Mouse (Mus musculus): ENCODE results near the gene Gm49388. TPM values are rescaled to one million over a fixed set of nuclear protein-coding genes. Genes with fewer than 3 reads are reported as not detected.

The Gm49388 gene
- polyA plus RNA-seq, 1 experiment from 2014 or later, result not detected

DNA sequence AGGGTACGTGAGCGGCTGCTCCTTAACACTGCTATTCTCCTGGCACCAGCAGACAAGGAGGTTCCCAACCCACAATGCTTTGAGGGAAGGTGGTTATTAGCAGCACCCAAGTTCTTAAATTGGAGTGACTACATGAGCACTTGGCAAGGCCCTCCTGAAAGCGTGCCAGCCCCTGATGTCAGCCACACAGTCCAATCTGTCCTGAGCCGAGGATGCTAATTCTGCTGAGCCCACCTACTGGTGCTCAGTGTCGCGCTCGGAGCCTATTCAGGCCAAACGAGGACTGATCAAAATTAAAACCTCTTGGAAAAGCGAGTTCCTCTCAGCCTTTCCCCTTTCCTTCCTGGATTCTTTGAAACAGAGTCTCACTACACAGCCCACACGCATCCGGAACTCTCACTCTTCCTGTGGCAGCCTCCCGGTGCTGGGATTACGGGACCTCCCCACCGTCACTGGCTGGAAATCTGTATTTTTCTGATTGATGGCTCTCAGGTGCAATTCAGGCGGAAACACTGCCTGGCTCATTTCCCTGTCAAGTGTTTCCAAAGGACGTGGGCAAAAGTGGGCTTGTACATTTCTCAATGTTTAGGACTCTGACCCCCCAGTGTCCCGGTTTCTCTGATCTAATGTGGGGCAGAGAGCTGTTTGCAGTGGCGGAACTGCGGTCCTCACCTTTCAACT is 29.0 kb downstream of the Gm49388 start:
- no peak for ATAC-seq (ENCODE audit: low FRiP score)
- Histone ChIP-seq H3K9me3 (replicated peaks) (no peaks in the 10 kb centered on the region), H3K4me1 (peaks cover 10% of the 10 kb centered on the region), H3K4me2 (replicated peaks) (no peak overlapping the region), H3K27ac (no peak overlapping the region), H3K36me3 (peaks cover 46% of the 10 kb centered on the region), H3K4me3 (no peak overlapping the region), H3K9ac (no peak overlapping the region), H3K27me3 (no peaks in the 10 kb centered on the region)
- 89% methylated on average over 19 of the region's 19 CpGs for whole genome bisulfite sequencing

DNA sequence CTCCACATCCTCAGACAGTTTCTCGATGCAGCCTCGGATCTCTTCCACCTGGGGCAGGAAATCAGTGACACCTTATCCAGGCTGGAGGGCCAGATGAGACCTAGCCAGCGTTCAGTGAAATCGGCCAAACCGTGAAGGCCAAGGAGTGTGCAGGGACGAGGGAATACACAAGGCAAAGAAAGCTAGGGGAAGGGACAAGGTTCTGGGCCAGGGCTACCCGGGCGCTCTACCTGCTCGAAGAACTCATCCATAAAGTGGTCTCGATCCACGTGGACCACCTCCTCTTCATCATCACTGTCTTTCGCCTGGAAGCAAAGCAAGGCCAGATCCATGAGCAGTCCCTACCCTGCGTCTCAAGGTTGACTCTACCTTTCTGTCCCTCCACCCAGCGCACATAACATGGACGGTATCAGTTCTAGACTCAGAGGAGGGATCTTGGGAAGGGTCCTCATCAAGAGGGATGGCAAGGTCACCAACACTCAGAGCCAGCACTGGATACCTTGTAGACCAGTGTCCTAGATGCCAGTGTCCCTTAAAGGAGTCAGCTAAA is 29.8 kb downstream of the Gm49388 start:
- WGBS, result 94% methylated on average over 15 of the region's 15 CpGs
- Histone ChIP-seq H3K4me2 (replicated peaks) (no peak overlapping the region), H3K27me3 (no peaks in the 10 kb centered on the region), H3K27ac (no peak overlapping the region), H3K9me3 (replicated peaks) (no peaks in the 10 kb centered on the region), H3K9ac (no peak overlapping the region), H3K36me3 (peaks cover 46% of the 10 kb centered on the region), H3K4me1 (peaks cover 10% of the 10 kb centered on the region), H3K4me3 (no peak overlapping the region)
- no peak for ATAC-seq (ENCODE audit: low FRiP score)

DNA sequence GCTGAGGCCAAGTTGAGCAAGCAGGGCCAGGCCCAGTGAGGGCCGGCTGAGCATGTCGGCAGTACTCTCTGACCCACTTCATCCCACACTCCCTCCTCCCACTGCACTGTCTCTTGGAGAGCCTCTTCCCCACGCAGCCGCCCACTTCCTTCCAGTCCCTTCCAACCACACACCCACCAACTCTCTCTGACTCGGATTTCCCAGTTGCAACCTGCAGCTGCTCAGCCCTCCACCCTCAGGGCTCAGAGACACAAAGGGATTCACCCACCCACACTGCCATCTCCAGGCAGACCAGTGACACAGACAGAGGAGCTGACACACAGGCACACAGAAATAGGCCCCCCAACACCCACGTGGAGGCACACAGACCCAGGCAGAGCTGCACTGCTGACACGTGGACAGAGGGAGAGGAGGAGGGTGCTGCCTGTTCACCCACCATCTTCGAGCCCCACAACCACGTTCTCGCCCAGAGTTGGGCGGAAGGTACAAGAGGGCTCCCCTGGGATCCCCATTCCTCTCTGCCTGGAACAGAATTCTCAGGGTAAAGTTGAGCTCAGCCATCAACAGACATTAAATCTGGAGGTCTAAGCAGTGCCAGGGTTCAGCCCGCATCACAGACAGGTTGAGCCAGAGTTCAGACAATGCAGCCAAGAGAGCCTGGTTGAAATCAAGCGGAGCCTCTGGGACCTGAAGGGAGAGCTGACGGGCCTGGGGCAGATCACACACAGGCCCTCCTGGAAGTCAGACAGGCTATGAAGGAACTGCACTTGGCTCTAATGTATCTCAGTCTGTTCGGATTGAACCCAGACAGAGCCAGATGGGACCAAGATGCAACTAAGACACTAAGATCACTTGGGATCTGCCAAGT is 30.8 kb downstream of the Gm49388 start:
- WGBS, result 70% methylated on average over 15 of the region's 15 CpGs
- Histone ChIP-seq H3K9ac (peak overlapping the region; percentile 32), H3K27me3 (no peaks in the 10 kb centered on the region), H3K36me3 (peaks cover 37% of the 10 kb centered on the region), H3K27ac (no peak overlapping the region), H3K4me1 (peaks cover 10% of the 10 kb centered on the region), H3K9me3 (replicated peaks) (no peaks in the 10 kb centered on the region), H3K4me3 (no peak overlapping the region), H3K4me2 (replicated peaks) (no peak overlapping the region)
- ATAC-seq (ENCODE audit: low FRiP score), result no peak

DNA sequence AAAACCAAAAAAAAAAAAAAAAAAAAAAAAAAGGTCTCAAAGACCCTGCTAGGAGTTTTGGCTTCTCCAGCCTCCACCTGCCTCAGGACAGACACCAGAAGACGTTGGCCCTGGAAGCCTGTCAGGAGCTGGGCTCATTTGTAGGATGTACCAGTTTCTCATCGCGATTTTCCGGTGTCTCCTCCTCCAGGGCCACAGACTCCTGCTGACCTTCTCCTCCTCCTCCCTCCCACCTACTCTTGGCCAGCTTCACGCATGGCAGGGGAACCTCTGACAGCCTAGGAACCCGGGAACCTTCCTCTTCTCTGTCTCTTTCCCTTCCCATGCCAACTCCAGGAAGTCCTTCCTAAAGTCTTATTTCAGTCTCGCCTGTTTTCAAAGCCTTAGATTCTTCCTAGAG is 31.6 kb downstream of the Gm49388 start:
- WGBS, result 83% methylated on average over 7 of the region's 7 CpGs
- no peak overlapping the region for H3K9ac ChIP-seq

DNA sequence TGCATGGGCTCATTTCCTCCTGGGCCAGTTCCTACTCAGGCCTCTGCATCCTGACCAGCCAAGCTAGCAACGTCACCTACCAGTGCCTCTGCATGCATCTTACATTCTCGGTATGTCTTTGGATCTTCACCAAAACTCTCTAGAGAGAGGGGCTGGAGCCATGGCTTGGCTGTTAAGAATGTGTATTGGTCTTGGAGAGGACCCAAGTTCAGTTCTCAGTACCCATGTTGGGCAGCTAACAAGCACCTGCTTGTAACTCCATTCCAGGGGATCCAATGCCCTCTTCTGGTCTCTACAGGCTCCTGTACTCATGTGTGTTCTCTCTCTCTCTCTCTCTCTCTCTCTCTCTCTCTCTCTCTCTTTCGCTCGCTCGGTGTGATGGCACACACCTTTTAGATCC is 32.4 kb downstream of the Gm49388 start:
- H3K9ac ChIP-seq, result no peak overlapping the region
- no peak overlapping the region for H3K4me3 ChIP-seq
- H3K4me2 ChIP-seq (replicated peaks), result no peak overlapping the region
- H3K4me1 ChIP-seq, result peaks cover 19% of the 10 kb centered on the region
- 94% methylated on average over 5 of the region's 5 CpGs for WGBS
- H3K36me3 ChIP-seq, result peaks cover 23% of the 10 kb centered on the region
- no peaks in the 10 kb centered on the region for H3K27me3 ChIP-seq
- ATAC-seq (ENCODE audit: low FRiP score), result no peak
- no peak overlapping the region for H3K27ac ChIP-seq
- no peaks in the 10 kb centered on the region for H3K9me3 ChIP-seq (replicated peaks)

More for the DNA sequence above, 31.6 kb downstream of the Gm49388 start:
- Histone ChIP-seq H3K27ac (no peak overlapping the region), H3K27me3 (no peaks in the 10 kb centered on the region), H3K4me1 (peaks cover 13% of the 10 kb centered on the region), H3K4me3 (no peak overlapping the region), H3K9me3 (replicated peaks) (no peaks in the 10 kb centered on the region), H3K4me2 (replicated peaks) (no peak overlapping the region), H3K36me3 (peaks cover 30% of the 10 kb centered on the region)
- ATAC-seq (ENCODE audit: low FRiP score), result no peak

DNA sequence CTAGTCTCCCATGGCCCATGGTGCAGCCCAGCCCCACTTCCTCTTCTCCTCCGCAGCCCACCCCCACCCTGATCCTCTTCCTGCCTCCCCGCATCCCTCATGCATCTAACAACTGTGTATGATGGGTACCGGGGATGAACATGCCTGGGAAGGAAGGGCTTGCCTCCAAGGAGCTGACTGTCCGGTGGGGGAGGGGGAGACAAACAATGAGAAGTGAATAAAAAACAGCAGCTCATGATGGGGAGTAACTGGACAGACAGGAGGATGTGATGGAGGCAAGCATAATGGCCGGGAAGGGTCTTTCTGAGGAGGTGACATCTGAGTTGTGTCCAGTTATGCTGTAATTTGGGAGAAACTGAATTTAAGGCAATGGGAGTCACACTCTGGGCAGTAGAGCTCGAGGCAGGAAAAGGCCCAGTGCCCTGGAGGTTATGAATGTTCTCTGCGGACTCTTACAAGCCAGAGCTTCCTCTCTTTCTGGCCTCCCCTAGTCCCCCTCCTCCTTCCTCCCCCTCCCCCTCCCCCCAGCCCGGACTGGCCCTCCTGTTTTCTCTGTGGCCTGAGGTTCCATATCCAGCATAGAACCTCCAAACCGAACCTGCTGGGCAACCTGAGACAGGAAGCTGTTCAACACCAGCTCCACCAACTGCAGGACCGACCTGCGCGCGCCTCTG is 35.6 kb downstream of the Gm49388 start:
- no peak overlapping the region for H3K27ac ChIP-seq
- ATAC-seq (ENCODE audit: low FRiP score), result no peak
- H3K4me2 ChIP-seq (replicated peaks), result no peak overlapping the region
- WGBS, result 68% methylated on average over 13 of the region's 13 CpGs
- H3K4me1 ChIP-seq, result peaks cover 33% of the 10 kb centered on the region
- H3K4me3 ChIP-seq, result no peak overlapping the region
- H3K9ac ChIP-seq, result no peak overlapping the region
- no peaks in the 10 kb centered on the region for H3K9me3 ChIP-seq (replicated peaks)
- no peaks in the 10 kb centered on the region for H3K27me3 ChIP-seq
- H3K36me3 ChIP-seq, result 0 out of 2 replicates have a peak, but pooled peaks cover 6% of the 10 kb centered on the region

DNA sequence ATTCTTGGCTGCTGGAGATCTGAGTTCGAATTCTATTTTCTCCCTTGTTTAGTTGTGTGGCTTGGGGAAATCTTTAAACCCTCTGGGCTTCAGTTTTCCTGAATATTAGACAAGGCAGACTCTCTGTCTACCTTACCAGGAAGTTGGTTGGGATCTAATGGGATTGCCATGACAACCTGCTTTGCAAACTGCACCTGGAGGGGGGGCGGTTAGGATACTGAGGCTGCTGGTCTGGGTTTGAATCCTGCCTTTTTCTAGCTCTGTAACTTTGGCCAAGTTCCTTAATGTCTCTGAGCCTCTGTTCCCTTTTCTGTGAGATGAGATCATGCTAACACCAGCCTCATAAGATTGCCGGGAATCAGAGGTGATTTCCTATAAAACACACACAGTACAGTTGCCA is 37.1 kb downstream of the Gm49388 start:
- Histone ChIP-seq H3K27ac (no peak overlapping the region), H3K4me2 (replicated peaks) (no peak overlapping the region), H3K9me3 (replicated peaks) (no peaks in the 10 kb centered on the region), H3K4me3 (no peak overlapping the region), H3K4me1 (peaks cover 27% of the 10 kb centered on the region), H3K27me3 (no peaks in the 10 kb centered on the region), H3K9ac (no peak overlapping the region), H3K36me3 (0 out of 2 replicates have a peak, but pooled peaks cover 6% of the 10 kb centered on the region)
- no peak for ATAC-seq (ENCODE audit: low FRiP score)
- 92% methylated on average over 3 of the region's 3 CpGs for WGBS

DNA sequence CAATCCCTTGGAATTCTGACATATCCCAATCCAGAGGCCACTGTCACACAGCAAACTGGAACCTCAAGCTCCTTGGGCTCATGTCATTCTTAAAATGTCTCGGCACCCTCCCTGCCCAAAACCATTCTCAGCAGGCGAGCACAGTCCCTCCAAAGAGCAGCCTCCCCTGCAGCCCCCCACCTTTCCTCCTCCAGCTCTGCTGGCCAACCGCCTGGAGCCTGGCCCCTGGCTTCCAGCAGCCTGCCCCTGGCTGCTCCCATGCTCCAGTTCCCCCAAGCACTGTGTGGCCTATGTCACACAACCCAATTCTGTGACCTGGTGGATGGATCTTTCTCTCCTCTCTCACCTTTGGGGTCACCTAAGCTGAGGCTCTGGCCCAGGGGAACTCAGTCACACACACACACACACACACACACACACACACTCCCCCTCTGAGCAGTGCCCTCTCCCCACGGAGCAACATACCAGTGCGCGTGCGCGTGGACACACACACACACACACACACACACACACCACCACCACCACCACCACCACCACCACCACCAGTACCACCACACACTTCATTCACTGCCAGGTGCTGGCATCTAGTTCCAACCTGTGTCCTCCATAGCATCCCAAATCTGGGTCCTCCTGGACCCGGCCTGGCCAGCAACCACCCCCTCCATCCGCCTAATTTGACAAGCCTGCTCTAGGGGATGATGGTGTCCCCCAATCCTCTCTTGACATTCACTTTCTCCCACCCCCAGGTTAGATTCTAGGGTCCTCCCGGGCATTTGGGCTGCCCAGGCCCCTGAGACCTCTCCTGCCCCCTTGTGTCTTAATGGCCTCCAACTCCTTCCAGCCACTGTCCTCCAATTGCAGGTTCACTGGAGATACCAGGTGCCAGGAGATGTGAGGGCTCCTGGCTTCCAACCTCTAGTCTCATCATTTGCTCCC is 38.1 kb downstream of the Gm49388 start:
- Histone ChIP-seq H3K27me3 (no peaks in the 10 kb centered on the region), H3K27ac (peak overlapping the region; percentile 85; the same call in 1 of the 2 replicates), H3K36me3 (0 out of 2 replicates have a peak, but pooled peaks cover 3% of the 10 kb centered on the region), H3K4me3 (peak overlapping the region; percentile 64), H3K4me2 (replicated peaks) (peak overlapping the region; percentile 54), H3K4me1 (peaks cover 27% of the 10 kb centered on the region), H3K9ac (peak overlapping the region; percentile 83), H3K9me3 (replicated peaks) (no peaks in the 10 kb centered on the region)
- WGBS, result 60% methylated on average over 11 of the region's 11 CpGs
- ATAC-seq (ENCODE audit: low FRiP score), result peak; percentile 32

DNA sequence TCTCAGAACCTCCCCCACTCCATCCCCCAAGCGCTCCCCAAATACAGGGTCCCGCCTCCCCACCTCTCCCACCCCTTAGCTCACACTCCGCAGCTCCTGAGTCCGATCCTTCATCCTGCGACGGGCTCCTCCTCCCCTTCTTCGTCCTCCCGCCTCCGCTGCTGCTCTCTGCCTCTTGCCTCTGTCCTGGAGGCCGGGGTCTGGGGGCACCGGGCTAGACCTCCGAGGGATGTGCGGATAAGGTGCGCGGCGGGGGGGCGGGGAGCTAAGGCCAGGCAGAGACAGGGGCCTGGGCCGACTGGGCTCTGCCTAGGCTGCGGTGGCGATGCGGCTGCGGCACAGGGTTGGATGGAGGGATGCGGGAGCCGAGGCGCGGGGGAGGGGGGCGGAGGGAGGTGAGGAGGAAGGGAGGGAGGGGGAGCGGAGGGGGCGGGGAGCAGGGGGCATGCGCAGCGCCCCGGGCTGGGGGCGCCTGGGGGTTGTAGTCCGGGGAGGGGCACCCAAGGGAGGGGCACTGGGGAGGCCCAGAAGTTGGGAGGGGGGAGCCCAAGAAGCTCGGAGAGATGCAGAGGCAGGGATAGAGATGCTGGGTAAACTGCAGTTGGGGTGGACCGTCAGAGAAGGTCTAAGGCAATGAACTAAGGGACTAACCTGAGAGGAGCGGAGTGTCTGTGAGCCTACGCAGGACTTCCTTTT is 38.9 kb downstream of the Gm49388 start, which contains the start of the genes Stx4a and Stx1b:
TSS of gene Stx4a (plus strand) at position 119 of the 696 bp plus-strand sequence.
TSS of gene Stx1b (minus strand) at position 374 of the 696 bp plus-strand sequence.
- Histone ChIP-seq H3K36me3 (no peaks in the 10 kb centered on the region), H3K4me2 (replicated peaks) (peak within 1 kb of the TSS; percentile 54), H3K27me3 (no peaks in the 10 kb centered on the region), H3K9me3 (replicated peaks) (no peaks in the 10 kb centered on the region), H3K9ac (peak within 1 kb of the TSS; percentile 83), H3K4me1 (peaks cover 27% of the 10 kb centered on the region), H3K4me3 (peak within 1 kb of the TSS; percentile 64), H3K27ac (peak within 1 kb of the TSS; percentile 85)
- 4% methylated on average over 32 of the region's 38 CpGs for WGBS
- ATAC-seq (ENCODE audit: low FRiP score), result peak; percentile 91

DNA sequence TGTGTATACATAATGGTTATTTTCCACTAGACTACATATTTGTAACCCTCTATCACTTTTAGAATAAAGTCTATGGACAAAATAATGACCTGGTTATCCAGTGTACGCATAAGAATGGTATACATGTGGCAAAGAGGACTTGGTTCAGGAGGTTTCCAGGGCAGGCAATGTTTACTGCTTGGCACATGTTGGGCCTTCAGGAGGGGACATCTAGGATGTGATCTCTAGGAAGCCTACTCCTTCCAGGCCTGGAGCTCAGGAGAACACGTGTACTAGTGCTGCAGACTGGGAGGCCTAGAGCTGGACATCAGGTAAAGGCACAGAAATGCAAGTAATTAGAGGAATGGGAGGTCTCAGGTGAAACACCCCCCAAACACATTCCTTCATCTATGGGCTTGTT is 50.1 kb downstream of the Gm49388 start:
- Histone ChIP-seq H3K4me3 (no peak overlapping the region), H3K36me3 (no peaks in the 10 kb centered on the region), H3K9ac (no peak overlapping the region), H3K27ac (no peak overlapping the region), H3K27me3 (no peaks in the 10 kb centered on the region; the same call in 1 of the 2 replicates), H3K4me1 (no peaks in the 10 kb centered on the region), H3K4me2 (replicated peaks) (no peak overlapping the region), H3K9me3 (replicated peaks) (no peaks in the 10 kb centered on the region)
- ATAC-seq (ENCODE audit: low FRiP score), result no peak
- 83% methylated on average over 2 of the region's 2 CpGs for WGBS

DNA sequence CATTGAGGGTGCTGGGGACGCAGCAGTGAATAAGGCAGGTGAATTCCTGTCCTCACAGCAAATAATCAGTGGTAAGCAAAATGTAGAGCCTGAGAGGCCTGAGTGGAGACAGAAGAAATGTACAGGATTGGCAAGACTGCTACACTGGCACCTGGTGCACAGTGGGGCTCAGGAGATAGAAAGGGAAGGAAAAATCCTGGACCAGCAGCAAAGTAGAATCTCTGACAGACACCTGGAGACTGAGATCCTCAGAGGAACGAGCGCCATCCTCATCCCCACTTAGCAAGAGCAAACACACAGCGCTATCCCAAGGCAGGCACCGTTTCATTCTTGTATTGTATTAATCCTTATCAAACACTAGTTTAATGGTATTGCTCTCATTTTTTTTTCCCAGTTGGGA is 52.1 kb downstream of the Gm49388 start:
- ATAC-seq (ENCODE audit: low FRiP score), result no peak
- Histone ChIP-seq H3K4me3 (no peak overlapping the region), H3K36me3 (no peaks in the 10 kb centered on the region)

More for the DNA sequence above, 52.1 kb downstream of the Gm49388 start:
- H3K4me1 ChIP-seq, result peaks cover 5% of the 10 kb centered on the region
- H3K27me3 ChIP-seq, result no peaks in the 10 kb centered on the region; the same call in 1 of the 2 replicates
- no peak overlapping the region for H3K9ac ChIP-seq
- no peak overlapping the region for H3K4me2 ChIP-seq (replicated peaks)
- H3K27ac ChIP-seq, result no peak overlapping the region
- WGBS, result 90% methylated on average over 5 of the region's 5 CpGs
- no peaks in the 10 kb centered on the region for H3K9me3 ChIP-seq (replicated peaks)
